Mouse (Mus musculus) neural tube, embryonic 12.5 days (tissue): ENCODE results near the gene 9130230L23Rik. TPM values are rescaled to one million over a fixed set of nuclear protein-coding genes. Genes with fewer than 3 reads are reported as not detected.

Experiments used
- ATAC-seq: fragments of 200-750 bp; cut with Nextera tagmentation; 2 replicates; pipeline ENCODE4 v1.8.0; 2017; ENCODE audit warnings: low read depth, mild to moderate bottlenecking, moderate TSS enrichment, moderate library complexity; ENCODE audit not compliant: low FRiP score
- H3K27ac ChIP-seq: fragments of 300-500 bp; sonication (generic); 2 replicates; pipeline ENCODE4 v1.5.1; 2016
- H3K27me3 ChIP-seq: fragments of 300-500 bp; sonication (generic); replicated peaks from 2 replicates; pipeline ENCODE4 v1.6.1; 2016; ENCODE audit warnings: mild to moderate bottlenecking
- H3K36me3 ChIP-seq: fragments of 300-500 bp; sonication (generic); 2 replicates; pipeline ENCODE4 v1.6.1; 2016; ENCODE audit warnings: mild to moderate bottlenecking
- H3K4me1 ChIP-seq: fragments of 300-500 bp; sonication (generic); 2 replicates; pipeline ENCODE4 v1.6.1; 2016
- H3K4me2 ChIP-seq: fragments of 300-500 bp; sonication (generic); replicated peaks from 2 replicates; pipeline ENCODE4 v1.6.1; 2016; ENCODE audit warnings: mild to moderate bottlenecking
- H3K4me3 ChIP-seq: fragments of 300-500 bp; sonication (generic); 2 replicates; pipeline ENCODE4 v1.5.1; 2016
- H3K9ac ChIP-seq: fragments of 300-500 bp; sonication (generic); 2 replicates; pipeline ENCODE4 v1.6.1; 2016; ENCODE audit warnings: mild to moderate bottlenecking
- H3K9me3 ChIP-seq: fragments of 300-500 bp; sonication (generic); 2 replicates; pipeline ENCODE4 v1.6.1; 2016; ENCODE audit warnings: mild to moderate bottlenecking
- whole genome bisulfite sequencing: fragments of 180-500 bp; shearing (Covaris S2); methylation state at CpG from one replicate; pipeline ENCODE4 v1.1.7; 2016; 5-methylcytosine and 5-hydroxymethylcytosine counted together
- polyA plus RNA-seq: library from polyadenylated mRNA; unstranded; fragments of >200 nt; fragmentation: Nextera tagmentation; extraction: Ambion mirVana; gene quantifications from 2 replicates; pipeline ENCODE4 v1.2.1, GENCODE M21; 2016

The 9130230L23Rik gene
- polyA plus RNA-seq: 0.05 and 0.22 TPM in 2 replicates

GRCm38 (mm10) chr5:66004134-66004925 is at the start of gene 9130230L23Rik:
Gene 9130230L23Rik (minus strand): TSS chr5:66004285.
- no peaks in the 10 kb centered on the region for H3K9me3 ChIP-seq
- no peak for ATAC-seq
- no peak within 1 kb of the TSS for H3K4me3 ChIP-seq
- no peak within 1 kb of the TSS; the same call in 1 of the 2 replicates for H3K27ac ChIP-seq
- no peak within 1 kb of the TSS for H3K9ac ChIP-seq
- peaks cover 3% of the 10 kb centered on the region; the same call in 1 of the 2 replicates for H3K4me1 ChIP-seq
- H3K27me3 ChIP-seq: no peaks in the 10 kb centered on the region
- no peaks in the 10 kb centered on the region for H3K36me3 ChIP-seq
- 77% methylated on average over 14 of the region's 14 CpGs for WGBS
- H3K4me2 ChIP-seq: no peak within 1 kb of the TSS

- Histone ChIP-seq H3K9me3 (no peaks in the 10 kb centered on the region), H3K9ac (no peak overlapping the region), H3K27me3 (no peaks in the 10 kb centered on the region), H3K4me1 (no peaks in the 10 kb centered on the region), H3K4me3 (no peak overlapping the region), H3K36me3 (no peaks in the 10 kb centered on the region), H3K27ac (no peak overlapping the region), H3K4me2 (no peak overlapping the region)
- 86% methylated on average over 20 of the region's 20 CpGs for WGBS
- no peak for ATAC-seq
These were observed 48.9 kb upstream of the 9130230L23Rik start for GRCm38 (mm10) chr5:66052777-66053548.

DNA sequence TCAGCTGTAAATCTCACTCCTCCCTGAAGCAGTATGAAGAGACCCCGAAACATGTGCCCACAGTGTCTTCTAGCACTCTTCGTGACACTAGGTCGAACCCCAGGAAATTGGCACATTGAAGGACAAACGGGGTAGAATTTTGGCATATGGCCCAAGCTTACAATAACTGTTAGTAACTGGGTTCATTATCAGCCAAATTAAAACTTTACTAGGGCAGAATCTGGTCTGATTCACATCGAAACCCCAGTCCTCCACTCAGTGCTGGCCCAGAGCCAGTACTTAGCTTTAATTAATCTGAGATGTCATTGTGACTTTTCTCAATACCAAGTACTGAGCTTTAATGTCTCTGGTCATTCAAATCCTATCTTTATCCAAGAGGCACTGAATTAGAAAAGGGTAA is 46.8 kb upstream of the 9130230L23Rik start:
- WGBS: 81% methylated on average over 5 of the region's 5 CpGs

DNA sequence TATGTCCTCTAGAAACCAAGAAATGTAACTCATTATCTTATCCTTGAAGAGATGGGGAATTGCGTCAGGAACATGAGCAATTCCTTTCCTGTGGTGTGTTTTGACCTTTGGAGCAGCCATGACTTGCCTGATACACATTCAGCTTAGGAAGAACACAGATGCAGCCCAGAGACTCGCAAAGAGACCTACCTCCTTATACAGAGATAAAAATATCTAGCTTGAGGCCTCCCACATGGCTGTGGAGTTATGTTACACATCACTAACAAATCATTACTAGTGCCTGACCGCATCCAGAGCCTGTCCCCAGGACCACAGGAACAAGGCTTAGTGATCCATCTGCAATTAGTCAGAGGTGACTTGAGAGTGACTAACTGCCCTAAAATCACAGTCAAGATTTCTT is 42.3 kb upstream of the 9130230L23Rik start:
- H3K4me1 ChIP-seq: no peaks in the 10 kb centered on the region
- H3K36me3 ChIP-seq: no peaks in the 10 kb centered on the region
- no peak overlapping the region for H3K4me3 ChIP-seq
- H3K9ac ChIP-seq: no peak overlapping the region
- no peak overlapping the region for H3K27ac ChIP-seq
- no peaks in the 10 kb centered on the region for H3K27me3 ChIP-seq
- H3K9me3 ChIP-seq: no peaks in the 10 kb centered on the region
- WGBS: 85% methylated on average over 3 of the region's 3 CpGs
- ATAC-seq: no peak
- H3K4me2 ChIP-seq: no peak overlapping the region

More for the DNA sequence above, 46.8 kb upstream of the 9130230L23Rik start:
- Histone ChIP-seq H3K4me2 (no peak overlapping the region), H3K4me3 (no peak overlapping the region), H3K27me3 (no peaks in the 10 kb centered on the region), H3K4me1 (no peaks in the 10 kb centered on the region), H3K9me3 (no peaks in the 10 kb centered on the region), H3K9ac (no peak overlapping the region), H3K36me3 (no peaks in the 10 kb centered on the region), H3K27ac (no peak overlapping the region)
- ATAC-seq: no peak

DNA sequence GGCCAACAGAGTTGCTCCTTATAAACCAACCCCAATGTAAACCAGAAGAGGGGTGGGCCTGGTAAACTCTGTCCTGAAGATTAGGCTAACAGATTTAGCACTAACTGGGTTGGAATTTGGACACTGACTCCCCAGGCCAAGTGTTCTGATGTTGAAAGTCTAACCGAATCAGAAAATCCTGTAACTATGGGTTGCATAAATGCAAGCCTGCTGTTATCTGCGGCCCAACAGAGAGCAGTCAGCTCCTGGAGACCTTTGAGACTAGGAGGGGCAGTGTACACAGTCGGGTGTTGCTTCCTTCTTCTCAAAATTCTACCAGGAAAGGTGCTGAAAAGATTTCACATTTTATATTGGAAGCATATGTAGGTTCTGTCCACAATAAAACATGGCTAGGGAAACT is 39.8 kb upstream of the 9130230L23Rik start:
- ATAC-seq: no peak
- Histone ChIP-seq H3K4me3 (no peak overlapping the region), H3K9ac (no peak overlapping the region), H3K27ac (no peak overlapping the region), H3K4me1 (no peaks in the 10 kb centered on the region), H3K4me2 (no peak overlapping the region), H3K9me3 (no peaks in the 10 kb centered on the region), H3K27me3 (no peaks in the 10 kb centered on the region), H3K36me3 (no peaks in the 10 kb centered on the region)
- WGBS: 86% methylated on average over 3 of the region's 3 CpGs

GRCm38 (mm10) chr5:66042651-66043340 is 38.7 kb upstream of the 9130230L23Rik start:
- Histone ChIP-seq H3K4me1 (no peaks in the 10 kb centered on the region), H3K27me3 (no peaks in the 10 kb centered on the region), H3K9me3 (no peaks in the 10 kb centered on the region), H3K36me3 (no peaks in the 10 kb centered on the region), H3K4me3 (no peak overlapping the region), H3K4me2 (no peak overlapping the region), H3K27ac (no peak overlapping the region), H3K9ac (no peak overlapping the region)
- 43% methylated on average over 10 of the region's 10 CpGs for WGBS
- ATAC-seq: no peak

DNA sequence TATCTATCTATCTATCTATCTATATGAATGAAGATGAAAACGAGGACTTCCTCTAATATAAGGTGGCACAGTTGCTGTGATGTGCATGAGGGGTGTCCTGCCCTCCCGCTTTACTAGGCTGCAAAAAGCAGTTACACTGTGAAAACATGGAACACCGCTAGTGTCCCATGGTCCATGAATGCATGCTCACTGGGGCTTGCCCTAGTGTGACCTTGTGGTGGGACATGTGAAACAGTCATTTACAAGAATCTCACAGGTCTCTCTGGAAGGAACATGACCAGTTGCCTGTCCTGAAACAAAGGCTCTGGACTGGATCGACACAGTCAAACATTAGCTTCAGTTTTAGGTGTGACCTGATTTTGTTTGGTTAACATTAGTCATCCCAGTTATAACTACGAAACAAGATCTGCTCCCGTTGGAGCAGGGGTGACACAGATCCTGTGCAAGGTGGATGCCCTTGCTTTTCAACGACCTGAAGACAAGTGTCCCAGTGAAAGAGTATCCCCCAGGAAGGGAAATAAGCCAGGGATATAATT is 36.7 kb upstream of the 9130230L23Rik start:
- Histone ChIP-seq H3K4me3 (no peak overlapping the region), H3K36me3 (no peaks in the 10 kb centered on the region), H3K9me3 (no peaks in the 10 kb centered on the region), H3K4me1 (no peaks in the 10 kb centered on the region), H3K4me2 (no peak overlapping the region), H3K27me3 (no peaks in the 10 kb centered on the region), H3K27ac (no peak overlapping the region), H3K9ac (no peak overlapping the region)
- ATAC-seq: no peak
- WGBS: 88% methylated on average over 7 of the region's 7 CpGs

DNA sequence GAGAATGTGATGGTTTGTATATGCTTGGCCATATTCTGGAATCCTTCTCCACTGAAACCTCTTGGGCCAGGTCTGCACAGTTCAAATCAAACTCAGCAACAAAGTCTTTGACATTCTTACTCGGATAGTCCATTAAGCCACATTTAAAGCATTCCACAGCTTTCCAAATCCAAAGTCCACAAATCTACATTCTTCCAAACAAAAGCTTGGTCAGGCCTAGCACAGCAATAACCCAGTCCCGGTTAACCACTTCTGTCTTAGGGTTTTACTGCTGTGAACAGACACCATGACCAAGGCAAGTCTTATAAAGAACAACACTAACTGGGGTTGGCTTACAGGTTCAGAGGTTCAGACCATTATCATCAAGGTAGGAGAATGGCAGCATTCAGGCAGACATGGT is 35.7 kb upstream of the 9130230L23Rik start:
- H3K9ac ChIP-seq: no peak overlapping the region
- no peaks in the 10 kb centered on the region for H3K4me1 ChIP-seq
- H3K27ac ChIP-seq: no peak overlapping the region
- H3K36me3 ChIP-seq: no peaks in the 10 kb centered on the region
- no peak overlapping the region for H3K4me2 ChIP-seq
- WGBS: 92% methylated on average over 2 of the region's 2 CpGs
- ATAC-seq: no peak
- no peaks in the 10 kb centered on the region for H3K27me3 ChIP-seq
- H3K4me3 ChIP-seq: no peak overlapping the region
- H3K9me3 ChIP-seq: no peaks in the 10 kb centered on the region

GRCm38 (mm10) chr5:66037066-66037465 is 33.0 kb upstream of the 9130230L23Rik start:
- Histone ChIP-seq H3K4me1 (no peaks in the 10 kb centered on the region), H3K4me2 (no peak overlapping the region), H3K9ac (no peak overlapping the region), H3K4me3 (no peak overlapping the region), H3K27ac (no peak overlapping the region), H3K27me3 (no peaks in the 10 kb centered on the region), H3K36me3 (no peaks in the 10 kb centered on the region), H3K9me3 (no peaks in the 10 kb centered on the region)
- no peak for ATAC-seq
- 85% methylated on average over 6 of the region's 6 CpGs for WGBS

DNA sequence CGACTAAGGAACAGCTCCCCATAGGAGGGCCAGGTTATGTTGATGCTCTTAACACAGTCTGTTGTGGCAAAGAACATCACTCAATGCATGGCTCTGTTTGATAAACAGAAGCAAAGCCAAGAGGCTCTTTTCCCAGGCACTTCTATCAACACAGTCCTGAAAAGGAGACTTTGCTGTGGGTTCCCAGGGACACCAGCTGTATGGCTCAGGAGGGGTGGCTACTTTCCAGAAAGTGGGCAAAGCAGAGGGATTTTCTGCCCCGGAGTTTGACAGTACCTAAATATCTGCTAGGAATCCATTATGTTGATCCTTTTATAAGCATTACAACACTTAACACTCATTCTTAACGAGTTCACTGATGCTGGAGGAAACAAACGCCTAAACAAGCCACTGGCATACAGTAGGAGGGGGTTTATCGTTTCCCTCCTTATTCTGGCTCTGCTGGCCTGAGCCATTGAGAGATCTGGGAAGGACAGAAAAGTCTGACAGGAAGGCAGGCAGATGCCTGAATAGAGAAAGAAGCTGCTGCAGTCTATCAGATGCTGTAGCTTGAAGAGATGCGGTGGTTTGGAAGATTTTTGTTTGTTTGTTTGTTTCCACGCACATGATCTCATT is 32.5 kb upstream of the 9130230L23Rik start:
- Histone ChIP-seq H3K4me1 (no peaks in the 10 kb centered on the region), H3K9ac (no peak overlapping the region), H3K27me3 (no peaks in the 10 kb centered on the region), H3K9me3 (no peaks in the 10 kb centered on the region), H3K36me3 (no peaks in the 10 kb centered on the region), H3K4me3 (no peak overlapping the region), H3K4me2 (no peak overlapping the region), H3K27ac (no peak overlapping the region)
- no peak for ATAC-seq
- WGBS: 63% methylated on average over 7 of the region's 7 CpGs

DNA sequence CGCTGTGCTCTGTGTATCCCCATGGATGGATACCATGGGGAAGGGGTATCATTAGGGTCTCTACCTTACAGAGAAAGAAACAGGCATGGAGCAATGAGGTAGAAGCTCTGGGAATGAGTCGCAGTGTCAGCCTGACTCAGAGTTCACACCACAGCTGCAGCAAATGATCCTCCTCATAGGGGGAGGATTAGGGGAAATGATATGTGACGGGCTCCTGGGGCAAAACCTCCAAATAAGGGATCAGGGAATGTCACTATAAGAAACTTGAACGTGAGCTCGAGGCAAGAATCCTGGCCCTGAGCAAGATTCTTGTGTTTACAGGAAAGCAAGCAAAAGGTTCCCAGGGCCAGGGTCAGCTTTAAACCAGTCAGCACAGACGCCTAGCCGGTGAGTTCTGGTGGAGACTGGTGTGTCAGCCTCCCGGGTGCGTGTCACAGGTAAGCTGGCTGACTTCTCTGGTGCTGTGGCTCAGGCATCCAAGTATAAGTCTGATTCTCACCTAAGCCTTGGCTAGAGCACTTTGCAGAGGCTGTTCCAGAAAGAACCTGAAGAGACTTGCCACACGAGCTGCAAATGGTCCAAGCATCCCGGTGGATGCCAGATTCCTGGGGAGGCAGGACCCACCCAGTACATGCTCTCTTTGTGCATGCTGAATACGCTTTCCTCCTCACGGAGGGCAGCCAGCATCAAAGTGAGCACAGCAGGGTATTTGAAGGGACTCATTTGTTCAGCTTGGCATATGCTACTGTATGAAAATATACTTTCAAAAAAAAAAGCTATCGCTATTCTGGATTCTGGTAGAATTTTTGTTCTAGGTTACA is 30.5 kb upstream of the 9130230L23Rik start:
- no peak overlapping the region for H3K4me3 ChIP-seq
- ATAC-seq: no peak
- H3K4me1 ChIP-seq: no peaks in the 10 kb centered on the region
- H3K27ac ChIP-seq: no peak overlapping the region
- H3K9me3 ChIP-seq: no peaks in the 10 kb centered on the region
- H3K4me2 ChIP-seq: no peak overlapping the region
- H3K36me3 ChIP-seq: no peaks in the 10 kb centered on the region
- 71% methylated on average over 14 of the region's 14 CpGs for WGBS
- H3K9ac ChIP-seq: no peak overlapping the region
- H3K27me3 ChIP-seq: no peaks in the 10 kb centered on the region
